Mouse (Mus musculus) olfactory bulb, adult 2 months (tissue): ENCODE results near the gene Bcl6b.

Source experiments
- CTCF ChIP-seq: fragments of 200-500 bp; IDR thresholded peaks from 2 replicates; pipeline ENCODE4 v1.5.1; 2012; ENCODE audit warnings: low read depth, mild to moderate bottlenecking, low read length, moderate library complexity; ENCODE audit not compliant: insufficient read depth
- POLR2A ChIP-seq: fragments of 200-500 bp; IDR thresholded peaks from 2 replicates; pipeline ENCODE4 v1.6.1; 2012; ENCODE audit warnings: mild to moderate bottlenecking, low read depth, low read length, moderate library complexity; ENCODE audit not compliant: insufficient read depth

GRCm38 (mm10) chr11:70192157-70192556 is 37.4 kb downstream of the Bcl6b start:
- no peak for TF ChIP-seq CTCF
- no peak for TF ChIP-seq POLR2A
